13 mouse cellular contexts compared by ENCODE assay signal in the genomic region with DNA sequence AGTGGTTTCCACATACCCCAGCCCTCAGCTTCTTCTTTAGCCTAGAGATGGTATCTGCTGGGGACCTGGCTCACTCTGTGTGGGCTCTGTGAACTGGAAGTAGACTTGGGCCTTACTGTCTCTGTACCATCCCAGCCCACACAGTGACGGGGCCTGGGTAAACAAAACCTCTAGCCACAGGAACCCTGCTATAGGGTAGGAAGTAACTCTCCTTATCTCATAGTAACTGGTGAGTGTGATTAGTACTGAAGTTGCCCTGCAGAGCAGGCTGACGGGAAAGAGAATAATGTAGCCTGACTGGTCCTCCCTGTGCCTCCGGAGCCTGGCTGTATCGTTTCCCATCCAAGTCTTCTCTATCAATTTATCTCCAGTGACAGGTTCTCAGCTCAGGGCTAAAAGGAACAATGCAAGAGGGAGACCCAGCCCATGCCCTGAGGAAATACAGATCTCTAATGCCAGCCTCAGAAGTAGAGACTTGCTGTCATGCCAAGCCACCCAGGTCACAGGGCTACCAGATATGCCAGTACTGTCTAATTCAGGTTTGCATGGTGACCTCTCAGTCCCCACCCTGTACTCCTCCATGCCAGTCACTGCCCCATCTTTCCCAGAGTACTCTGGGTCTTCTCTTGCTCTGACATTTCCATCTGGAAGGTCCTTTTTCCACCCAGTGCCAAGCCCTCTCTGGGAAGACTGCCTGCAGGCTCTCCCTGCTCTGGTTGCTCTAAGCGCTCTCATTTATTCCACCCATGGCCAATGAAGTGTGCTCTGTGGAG. TPM values are rescaled to one million over a fixed set of nuclear protein-coding genes. Genes with fewer than 3 reads are reported as not detected.
A peak's percentile ranks its signal among the peaks of the same experiment; 100 is the strongest.
DNase-seq lines count a peak whose midpoint lies in the region; ATAC-seq and TF ChIP-seq lines count a peak whose summit lies in the region.
"Had no signal": no experiment of that assay in that cellular context is flagged by ENCODE, and none has a peak within 500 bp of the region (broad histone marks: within the 10 kb centered on the region; RNA-seq: fewer than 3 reads in every experiment).

No protein-coding gene starts in this region.

- no peak for TF ChIP-seq RAD21 in MEL (IDR thresholded peaks at IDR 0.05; ENCODE audit: low read depth, low read length)

- H3K9me3 ChIP-seq in kidney, embryonic 16.5 days (ENCODE audit: low read length), result no peaks in the 10 kb centered on the region
- H3K9me3 ChIP-seq in MEL (replicated peaks; ENCODE audit: insufficient read depth, low read length), result no peaks in the 10 kb centered on the region
- no peaks in the 10 kb centered on the region for H3K9me3 ChIP-seq in megakaryocyte, embryonic 14.5 days
- H3K9me3 ChIP-seq: neural tube, embryonic 13.5 days had no signal

- no peak for DNase-seq in kidney, adult 18-20 months
- peak; percentile 83 for DNase-seq in MEL (ENCODE audit: low read depth, low spot score)
- peak; percentile 31 for DNase-seq in fat pad, adult 2 months (ENCODE audit: extremely low read depth, low read depth, low spot score)
- DNase-seq in thymus, postnatal 25 days, result no peak
- DNase-seq in left cerebral cortex, adult 2 months (ENCODE audit: extremely low spot score in 1 of 2, low spot score in 2 of 2), result no peak
- DNase-seq: cerebellum, postnatal 10 days; gastrocnemius, postnatal 25 days; kidney, adult 11 months; right cerebral cortex, postnatal 4 days; thymus, postnatal 36 days had no signal

- ATAC-seq in kidney, embryonic 16.5 days (ENCODE audit: low FRiP score, low TSS enrichment), result peak; percentile 69

- peak; percentile 58 to 61 for TF ChIP-seq EP300 in MEL (IDR thresholded peaks at IDR 0.05; ENCODE audit: low read depth in 1 of 2, low read length in 2 of 2)

- no peak for TF ChIP-seq CTCF in MEL (IDR thresholded peaks at IDR 0.05 in 2 of 3, conservative IDR thresholded peaks at IDR 0.05 in 1 of 3; ENCODE audit: control insufficient read depth in 1 of 3, insufficient read depth in 1 of 3, low read depth in 2 of 3, low read length in 3 of 3, poor library complexity in 1 of 3, severe bottlenecking in 1 of 3)
- TF ChIP-seq CTCF in left cerebral cortex, adult 2 months (IDR thresholded peaks at IDR 0.05), result no peak

- no peaks in the 10 kb centered on the region for H3K79me2 ChIP-seq in MEL (ENCODE audit: control insufficient read depth, insufficient read depth, low read length, poor library complexity)

- no peak overlapping the region for H3K4me3 ChIP-seq in kidney, embryonic 16.5 days (ENCODE audit: low read length)
- H3K4me3 ChIP-seq in MEL (ENCODE audit: control insufficient read depth in 1 of 2, insufficient read depth in 1 of 2, low read depth in 2 of 2, low read length in 2 of 2), result no peak overlapping the region
- H3K4me3 ChIP-seq in megakaryocyte, embryonic 14.5 days (replicated peaks), result peak overlapping the region; percentile 77
- no peak overlapping the region for H3K4me3 ChIP-seq in left cerebral cortex, adult 2 months
- H3K4me3 ChIP-seq: neural tube, embryonic 13.5 days had no signal

- intact Hi-C loops in left cerebral cortex, adult 2 months (cut with DNase I), result loop anchor here (5.0 kb wide), 1 partner anchor 35 kb away; no protein-coding TSS in a partner anchor

- H3K36me3 ChIP-seq in kidney, embryonic 16.5 days (ENCODE audit: insufficient read depth, low read length), result no peaks in the 10 kb centered on the region
- H3K36me3 ChIP-seq in MEL (ENCODE audit: control insufficient read depth in 1 of 2, insufficient read depth in 2 of 2, low read length in 2 of 2), result peaks cover 0 to 2% of the 10 kb centered on the region in 2 experiments; a peak in 1 of 4 replicates
- no peaks in the 10 kb centered on the region for H3K36me3 ChIP-seq in megakaryocyte, embryonic 14.5 days (replicated peaks; ENCODE audit: low read length)
- H3K36me3 ChIP-seq: neural tube, embryonic 13.5 days had no signal

- H3K4me2 ChIP-seq in kidney, embryonic 16.5 days (replicated peaks; ENCODE audit: low read depth, low read length), result no peak overlapping the region
- H3K4me2 ChIP-seq: neural tube, embryonic 13.5 days had no signal

- peaks cover 17% of the 10 kb centered on the region for H3K4me1 ChIP-seq in kidney, embryonic 16.5 days (ENCODE audit: insufficient read depth, low read length)
- H3K4me1 ChIP-seq in MEL (ENCODE audit: control insufficient read depth in 1 of 2, insufficient read depth in 2 of 2, low read length in 2 of 2), result peaks cover 3 to 14% of the 10 kb centered on the region in 2 experiments
- H3K4me1 ChIP-seq in megakaryocyte, embryonic 14.5 days, result peaks cover 44% of the 10 kb centered on the region
- H3K4me1 ChIP-seq: neural tube, embryonic 13.5 days had no signal

- 0 out of 2 replicates have a peak overlapping the region, but pooled peaks have one; percentile 21 for H3K27ac ChIP-seq in kidney, embryonic 16.5 days (ENCODE audit: low read length)
- H3K27ac ChIP-seq in MEL (ENCODE audit: control insufficient read depth, low read depth, low read length), result peak overlapping the region; percentile 32; the same call in 1 of the 2 replicates
- no peak overlapping the region for H3K27ac ChIP-seq in left cerebral cortex, adult 2 months
- H3K27ac ChIP-seq: neural tube, embryonic 13.5 days had no signal

- no peak overlapping the region for H3K9ac ChIP-seq in kidney, embryonic 16.5 days (replicated peaks; ENCODE audit: low read length)
- no peak overlapping the region for H3K9ac ChIP-seq in MEL (ENCODE audit: control insufficient read depth, low read depth, low read length, poor library complexity, severe bottlenecking)
- H3K9ac ChIP-seq: neural tube, embryonic 13.5 days had no signal

- WGBS in kidney, embryonic 16.5 days, result 26% methylated on average over 5 of the region's 5 CpGs

- no peaks in the 10 kb centered on the region for H3K27me3 ChIP-seq in kidney, embryonic 16.5 days (ENCODE audit: insufficient read depth, low read length)
- H3K27me3 ChIP-seq in MEL (ENCODE audit: control insufficient read depth in 1 of 2, insufficient read depth in 2 of 2, low read length in 2 of 2), result no peaks in the 10 kb centered on the region
- peaks cover 73% of the 10 kb centered on the region for H3K27me3 ChIP-seq in megakaryocyte, embryonic 14.5 days (replicated peaks)
- H3K27me3 ChIP-seq: neural tube, embryonic 13.5 days had no signal

- TF ChIP-seq POLR2A in MEL (IDR thresholded peaks at IDR 0.05; ENCODE audit: control insufficient read depth in 1 of 2, insufficient read depth in 1 of 2, low read depth in 1 of 2, low read length in 2 of 2, poor library complexity in 1 of 2), result no peak

TF ChIP-seq in MEL, 35 proteins besides CTCF, POLR2A, EP300 and RAD21:
- TF ChIP-seq NELFE (IDR thresholded peaks at IDR 0.05; ENCODE audit: low read depth, low read length) (no peak), GATA1 (IDR thresholded peaks at IDR 0.05; ENCODE audit: low read depth, low read length) (peak; percentile 70), NRF1 (IDR thresholded peaks at IDR 0.05; ENCODE audit: insufficient read depth, low read depth, low read length, poor library complexity, severe bottlenecking) (no peak), ZMIZ1 (IDR thresholded peaks at IDR 0.05; ENCODE audit: low read depth, low read length) (no peak), SMC3 (IDR thresholded peaks at IDR 0.05; ENCODE audit: low read depth, low read length) (no peak), ELF1 (IDR thresholded peaks at IDR 0.05; ENCODE audit: low read depth, low read length) (0 out of 2 replicates have a peak, but pooled peaks have one; percentile 14), TBP (IDR thresholded peaks at IDR 0.05; ENCODE audit: low read depth, low read length) (0 out of 2 replicates have a peak, but pooled peaks have one; percentile 14), TAL1 (IDR thresholded peaks at IDR 0.05; ENCODE audit: low read length) (peak; percentile 17; the same call in 1 of the 2 replicates), SIN3A (IDR thresholded peaks at IDR 0.05; ENCODE audit: low read length) (peak; percentile 37; the same call in 1 of the 2 replicates)

RNA-seq across cellular contexts. Expression of gene P2ry2, which starts 29.5 kb away (rescaled TPM):
- polyA plus RNA-seq in kidney, embryonic 16.5 days (2015; fragmentation: Nextera tagmentation; extraction: Ambion mirVana), result 1.2 and 1.4 TPM in 2 replicates
- total RNA-seq in MEL (2012; rRNA removed), result 0.10 and 0.23 TPM in 2 replicates
- polyA plus RNA-seq in MEL (2012; ENCODE audit: insufficient read depth in 1 of 2, insufficient read length in 2 of 2, low read depth in 1 of 2, low replicate concordance in 2 of 2, missing spikeins in 1 of 2), result under 1 TPM in 1 of 2 experiments, not detected in 1; 0.86 TPM
- polyA plus RNA-seq in megakaryocyte, embryonic 14.5 days (2012; ENCODE audit: insufficient read depth, low replicate concordance), result 2.4 TPM in 1 of 2 replicates, not detected in the other
- under 1 TPM; 0.68 to 0.82 TPM for total RNA-seq in left cerebral cortex, adult 2 months (2021)

RNA-seq across cellular contexts. Expression of gene Fchsd2, which starts 50.5 kb away (rescaled TPM):
- 24.6 and 28.5 TPM in 2 replicates for polyA plus RNA-seq in kidney, embryonic 16.5 days (2015; fragmentation: Nextera tagmentation; extraction: Ambion mirVana)
- total RNA-seq in MEL (2012; rRNA removed), result 3.8 and 3.9 TPM in 2 replicates
- polyA plus RNA-seq in MEL (2012; ENCODE audit: insufficient read depth in 1 of 2, insufficient read length in 2 of 2, low read depth in 1 of 2, low replicate concordance in 2 of 2, missing spikeins in 1 of 2), result 1 to 10 TPM in 1 of 2 experiments, not detected in 1; 6.3 TPM
- 1.8 and 5.0 TPM in 2 replicates for polyA plus RNA-seq in megakaryocyte, embryonic 14.5 days (2012; ENCODE audit: insufficient read depth, low replicate concordance)
- 10 to 100 TPM; 40.5 to 41.6 TPM for total RNA-seq in left cerebral cortex, adult 2 months (2021)

Comparison
In these comparisons a context has a peak if more than half of its experiments do, and no peak if none do; other contexts are left out.
1. DNase-seq: peak in MEL (single experiment) and fat pad, adult 2 months (single experiment); none in kidney, adult 18-20 months (single experiment), thymus, postnatal 25 days (single experiment) and left cerebral cortex, adult 2 months (0 of 2).